Mouse (Mus musculus): ENCODE measurements around the gene Syt13.

The Syt13 gene

DNA sequence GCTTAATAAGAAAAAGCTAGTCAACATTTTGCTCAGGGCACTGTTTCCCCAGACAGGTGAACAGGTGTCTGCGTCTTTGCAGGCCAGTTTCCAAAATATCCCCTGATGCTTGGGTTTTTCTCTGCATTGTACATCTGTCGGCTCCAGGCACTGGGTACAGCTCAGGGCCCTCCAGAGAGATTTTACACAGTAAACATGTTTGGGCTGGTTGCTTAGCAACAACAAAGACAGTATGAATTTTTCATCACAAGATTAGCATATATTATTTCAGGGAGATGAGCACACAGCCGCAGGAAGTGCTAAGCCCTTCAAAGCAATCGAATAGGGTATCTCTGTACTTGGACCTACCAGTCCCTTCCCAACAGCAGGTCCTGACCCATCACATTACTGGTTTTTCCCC is 5.8 kb downstream of the Syt13 start:
- in situ Hi-C loops (cut with MseI, MboI) = no loop called here

DNA sequence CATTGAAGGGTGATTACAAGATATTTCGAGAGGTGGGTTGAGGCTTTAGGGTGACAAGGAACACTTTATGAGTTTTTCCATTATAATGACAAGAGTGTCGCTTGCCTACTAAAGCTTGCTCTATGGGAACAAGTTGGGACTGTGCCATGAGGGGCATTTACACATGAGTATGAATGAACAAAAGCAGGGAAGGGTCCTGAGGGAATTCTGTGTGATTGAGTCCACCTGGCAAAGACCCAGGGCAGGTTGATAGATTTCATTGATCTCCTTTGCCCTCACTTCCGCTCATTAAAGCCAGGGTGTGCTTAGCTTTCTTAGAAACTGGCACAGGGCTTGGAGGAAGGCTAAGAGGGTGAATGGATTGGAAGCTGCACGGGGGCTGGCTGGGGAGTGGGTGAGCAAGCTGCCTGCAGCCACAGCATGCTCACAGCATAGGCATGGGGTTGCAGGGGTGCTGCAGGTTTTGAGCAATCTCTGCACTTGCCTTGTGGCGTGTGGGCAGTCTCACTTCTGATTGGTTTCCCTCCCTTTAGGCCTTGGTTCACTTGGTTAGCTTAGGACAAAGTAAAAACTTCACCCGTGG is 9.9 kb downstream of the Syt13 start:
- in situ Hi-C loops (cut with MseI, MboI) = no loop called here

DNA sequence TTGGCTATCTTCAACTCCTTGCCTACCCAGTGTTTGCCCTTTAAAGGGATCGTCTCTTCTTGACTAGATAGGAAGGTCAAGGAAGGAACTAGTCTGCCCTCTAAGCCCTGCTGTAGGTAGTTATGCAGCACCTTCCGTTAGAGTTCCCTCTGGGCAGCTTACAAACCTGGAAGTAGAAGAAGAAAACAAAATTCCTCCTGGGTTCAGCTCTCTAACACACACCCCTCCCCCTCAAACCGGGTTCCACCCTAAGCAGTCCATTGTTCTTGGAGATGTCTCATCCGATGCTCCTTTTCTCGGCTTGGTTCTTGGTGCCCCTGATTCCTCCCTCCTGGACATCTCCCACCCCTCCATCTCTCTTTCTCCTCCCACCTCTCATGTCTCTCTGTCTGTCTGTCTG is 14.8 kb downstream of the Syt13 start:
- in situ Hi-C loops (cut with MseI, MboI) = no loop called here

DNA sequence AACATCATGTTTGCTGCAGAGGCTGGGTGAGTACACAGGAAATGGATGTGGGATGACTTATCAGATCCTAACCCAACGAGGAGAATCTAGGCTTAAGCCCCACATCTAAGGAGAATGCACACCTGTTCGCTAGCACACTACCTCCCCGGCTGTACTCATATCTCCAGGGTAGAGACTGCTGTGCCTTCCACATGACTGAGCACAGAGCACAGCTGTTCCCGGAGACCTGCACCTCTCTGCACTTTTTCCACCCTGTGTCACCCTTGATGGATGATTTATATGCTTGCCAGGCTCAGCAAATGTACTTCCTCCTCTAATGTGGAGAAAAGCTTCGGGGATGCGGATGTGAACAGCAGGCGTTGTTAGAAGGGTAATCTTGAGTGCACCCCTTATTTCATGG is 16.2 kb downstream of the Syt13 start:
- in situ Hi-C loops (cut with MseI, MboI) = no loop called here

DNA sequence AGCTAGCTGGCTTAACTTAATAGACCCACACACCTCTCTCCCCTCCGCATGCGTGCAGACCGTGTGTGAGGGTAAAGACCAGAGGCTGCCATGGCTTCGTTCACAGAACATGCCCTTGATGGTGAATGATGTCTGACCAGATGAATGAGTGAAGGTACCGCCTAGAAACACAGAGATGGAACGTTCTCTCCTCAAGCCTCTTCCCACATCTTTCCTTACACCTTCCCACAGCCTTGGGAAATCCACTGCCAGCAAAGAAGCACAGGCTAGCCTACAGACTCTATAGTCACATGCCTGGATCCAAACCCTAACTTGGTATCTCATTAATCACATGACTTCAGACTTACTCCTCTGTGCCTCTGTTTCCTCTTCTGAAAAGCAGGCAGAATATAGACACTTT is 18.5 kb downstream of the Syt13 start:
- in situ Hi-C loops (cut with MseI, MboI) = no loop called here

DNA sequence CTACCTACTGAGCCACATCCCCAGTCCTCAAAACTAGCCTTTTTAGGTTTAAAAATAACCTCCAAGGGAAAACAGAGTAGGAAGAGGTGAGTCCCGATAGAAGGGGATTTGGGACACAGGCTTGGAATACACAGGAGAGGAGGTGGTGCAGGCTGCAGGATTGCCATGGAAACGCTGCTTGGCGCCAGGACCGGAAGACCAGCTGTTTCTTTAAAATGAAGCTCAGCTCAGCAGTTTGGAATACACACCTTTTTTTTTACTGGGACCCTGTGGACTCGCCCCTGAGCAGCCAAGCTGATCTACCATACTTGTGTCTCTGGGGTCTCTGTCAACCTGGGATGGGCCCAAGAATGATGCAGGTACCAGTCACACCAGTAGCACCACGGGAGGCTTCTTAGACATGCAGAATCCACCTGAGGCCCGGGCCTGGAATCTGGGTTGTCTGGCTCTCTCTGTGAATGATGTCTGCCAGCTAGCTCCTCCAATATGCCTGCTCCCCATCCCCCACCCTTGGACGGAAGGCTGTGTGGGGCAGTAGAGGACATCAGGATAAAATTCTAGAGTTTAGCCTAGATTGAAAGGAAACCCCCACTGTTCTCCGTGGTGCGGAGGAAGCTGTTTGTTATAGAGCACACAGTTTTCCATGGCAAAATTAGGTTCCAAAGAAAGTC is 19.5 kb downstream of the Syt13 start:
- in situ Hi-C loops (cut with MseI, MboI) = no loop called here

DNA sequence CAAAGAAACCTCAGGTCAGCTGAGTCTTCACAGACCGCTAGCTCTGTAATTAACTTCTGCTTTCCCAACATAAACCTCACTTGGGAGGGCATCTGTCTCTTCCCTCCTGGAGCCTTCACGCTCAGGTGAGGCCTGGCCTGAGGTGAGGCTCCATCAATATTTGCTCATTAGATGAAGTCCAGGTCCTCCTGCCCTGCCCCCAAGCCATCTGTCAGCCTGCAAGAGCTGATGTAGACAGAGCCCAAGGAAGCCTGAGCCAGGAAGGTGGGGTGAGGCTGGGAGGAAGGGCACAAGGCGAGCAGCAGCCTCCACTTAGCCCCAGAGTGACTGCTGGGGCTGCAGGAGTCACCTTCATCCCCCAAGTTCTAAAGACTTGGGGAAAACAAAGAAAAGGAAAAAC is 20.6 kb downstream of the Syt13 start:
- in situ Hi-C loops (cut with MseI, MboI) = no loop called here

DNA sequence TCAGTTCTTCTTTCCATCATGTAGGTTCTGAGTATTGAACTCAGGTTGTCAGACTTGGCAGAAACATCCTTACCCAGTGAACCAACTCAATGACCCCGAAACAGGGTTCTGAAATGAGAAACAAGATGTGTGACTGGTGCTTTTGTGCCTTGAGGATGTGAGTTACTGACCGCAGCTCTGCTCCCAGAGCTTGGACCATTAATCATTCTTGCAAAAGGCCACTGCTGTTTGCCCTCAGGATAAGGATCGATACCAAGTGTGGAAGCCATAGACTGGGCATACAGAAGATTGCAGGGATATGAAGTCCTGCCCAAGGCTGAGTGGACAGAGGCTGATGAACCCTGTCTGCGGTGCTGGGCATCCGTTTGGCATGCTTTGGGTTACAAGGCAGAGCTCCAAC is 23.2 kb downstream of the Syt13 start:
- in situ Hi-C loops (cut with MseI, MboI) = no loop called here

DNA sequence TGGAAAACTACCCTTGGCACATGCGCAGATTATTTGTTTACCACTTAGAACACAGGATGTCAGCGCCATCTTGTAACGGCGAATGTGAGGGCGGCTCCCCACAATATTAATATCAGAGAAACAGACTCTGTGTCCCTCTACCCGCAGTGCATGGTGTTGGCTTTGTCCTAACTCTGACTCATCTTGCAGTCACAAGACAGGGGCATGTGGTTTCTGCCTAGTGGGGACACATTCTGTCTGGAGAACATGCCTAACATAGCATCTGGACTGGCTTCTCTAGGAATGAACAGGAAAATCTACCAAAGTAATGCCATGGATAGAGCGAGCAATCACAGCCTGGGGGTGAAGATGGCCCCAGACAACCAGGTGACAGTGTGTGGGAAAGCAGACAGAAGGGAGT is 23.9 kb downstream of the Syt13 start:
- in situ Hi-C loops (cut with MseI, MboI) = no loop called here

DNA sequence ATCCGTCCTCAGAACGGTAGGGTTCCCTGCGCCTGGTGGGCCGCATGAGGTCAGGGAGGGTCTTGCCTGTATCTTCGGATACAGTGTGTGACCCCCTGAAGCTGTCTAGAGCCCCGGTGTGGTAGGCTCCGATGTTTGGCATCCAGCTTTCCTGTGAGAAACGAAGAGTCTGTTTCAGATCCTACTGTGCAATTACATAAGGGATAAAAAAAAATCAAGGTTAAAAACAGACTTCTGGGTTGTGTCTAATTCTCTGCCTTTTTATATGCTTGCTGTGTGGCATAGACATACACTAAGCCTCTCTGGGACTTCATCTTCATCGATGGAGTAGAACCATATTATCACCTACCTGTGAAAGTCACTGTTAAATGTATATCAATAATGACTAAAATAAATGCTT is 26.1 kb downstream of the Syt13 start:
- in situ Hi-C loops (cut with MseI, MboI) = no loop called here

DNA sequence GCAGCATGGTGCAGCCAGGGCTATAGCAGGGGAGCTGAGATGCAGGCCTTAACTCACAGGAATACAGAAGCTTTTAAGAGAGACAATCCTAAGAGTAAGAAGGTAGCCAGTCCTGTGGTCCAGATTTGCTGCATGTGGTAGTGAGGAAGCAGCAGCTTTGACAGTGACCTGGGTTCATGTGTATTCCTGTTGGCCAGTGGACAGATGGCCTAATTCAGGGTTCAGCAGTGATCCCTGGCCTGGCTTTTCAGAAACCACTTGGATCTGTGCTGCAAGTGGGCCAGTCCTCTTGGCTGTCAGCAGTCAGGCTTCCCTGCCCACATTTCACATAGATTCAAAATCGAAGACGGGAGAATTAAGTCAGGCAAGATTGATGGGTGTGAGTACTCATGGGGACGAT is 26.6 kb downstream of the Syt13 start:
- in situ Hi-C loops (cut with MseI, MboI) = no loop called here

DNA sequence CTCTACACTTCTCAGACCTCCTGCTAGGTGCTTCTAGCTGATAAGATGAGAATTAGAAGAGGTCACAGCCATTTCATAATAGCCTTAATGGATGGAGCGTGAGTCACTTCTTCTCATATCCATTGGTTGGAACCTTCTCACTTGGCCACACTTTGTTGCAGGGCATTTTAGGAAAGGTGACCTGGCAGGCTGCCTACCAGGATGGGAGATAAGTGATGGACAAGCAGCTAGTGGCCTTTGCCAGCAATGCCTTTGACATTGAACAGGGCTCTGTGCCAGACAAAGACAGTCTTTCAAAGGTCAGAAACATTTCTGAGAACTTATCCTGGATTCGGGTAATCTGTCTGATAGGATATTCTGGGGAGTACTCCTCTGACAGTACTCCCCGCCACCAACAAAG is 28.5 kb downstream of the Syt13 start:
- in situ Hi-C loops (cut with MseI, MboI) = no loop called here

DNA sequence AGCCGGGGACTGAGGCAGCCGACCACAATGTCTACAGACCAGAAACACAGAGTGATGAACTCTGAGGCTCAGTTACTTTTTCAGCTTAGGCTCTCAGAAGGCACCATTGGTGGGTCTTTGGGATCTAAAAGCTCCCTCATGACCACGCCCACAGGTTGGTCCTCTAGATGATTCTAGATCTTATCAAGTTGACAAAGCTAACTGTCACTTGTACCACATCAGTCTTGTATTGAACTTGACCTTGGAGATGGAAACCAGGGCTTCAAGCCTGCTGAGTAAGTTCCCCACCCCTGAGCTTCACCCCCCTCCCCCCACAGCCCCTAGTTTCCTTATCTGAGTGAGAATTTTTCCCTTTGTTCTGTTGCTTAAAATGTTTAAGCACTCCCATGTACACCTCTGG is 29.5 kb downstream of the Syt13 start:
- in situ Hi-C loops (cut with MseI, MboI) = no loop called here

DNA sequence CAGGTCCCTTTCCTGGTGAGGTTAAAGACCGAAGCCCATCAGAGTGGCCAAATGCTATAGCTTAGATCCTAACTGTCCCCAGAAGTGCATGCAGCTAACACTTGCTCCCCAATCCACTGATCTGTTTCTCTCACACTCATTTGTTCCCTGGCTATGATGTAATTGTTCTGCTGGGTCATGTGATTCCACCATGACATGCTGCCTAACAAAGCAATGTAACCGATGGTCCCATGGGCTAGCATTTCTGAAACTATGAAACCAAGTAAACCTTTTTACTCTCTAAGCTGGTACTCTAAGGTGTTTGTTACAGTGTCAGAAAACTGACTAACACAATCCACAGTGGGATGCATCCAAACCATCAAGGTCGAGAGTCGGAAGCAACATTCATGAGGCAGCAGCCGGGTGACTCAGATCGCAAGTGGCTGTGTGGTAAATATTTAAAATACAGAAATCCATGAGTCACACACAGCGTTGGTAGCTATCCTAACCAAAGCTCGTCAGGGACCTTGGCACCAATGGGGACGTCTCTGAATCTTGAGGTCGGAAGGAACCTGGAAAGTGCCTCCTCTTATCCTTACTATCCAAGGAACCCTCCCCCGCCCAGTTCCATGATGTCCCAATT is 30.3 kb downstream of the Syt13 start:
- in situ Hi-C loops (cut with MseI, MboI) = no loop called here

DNA sequence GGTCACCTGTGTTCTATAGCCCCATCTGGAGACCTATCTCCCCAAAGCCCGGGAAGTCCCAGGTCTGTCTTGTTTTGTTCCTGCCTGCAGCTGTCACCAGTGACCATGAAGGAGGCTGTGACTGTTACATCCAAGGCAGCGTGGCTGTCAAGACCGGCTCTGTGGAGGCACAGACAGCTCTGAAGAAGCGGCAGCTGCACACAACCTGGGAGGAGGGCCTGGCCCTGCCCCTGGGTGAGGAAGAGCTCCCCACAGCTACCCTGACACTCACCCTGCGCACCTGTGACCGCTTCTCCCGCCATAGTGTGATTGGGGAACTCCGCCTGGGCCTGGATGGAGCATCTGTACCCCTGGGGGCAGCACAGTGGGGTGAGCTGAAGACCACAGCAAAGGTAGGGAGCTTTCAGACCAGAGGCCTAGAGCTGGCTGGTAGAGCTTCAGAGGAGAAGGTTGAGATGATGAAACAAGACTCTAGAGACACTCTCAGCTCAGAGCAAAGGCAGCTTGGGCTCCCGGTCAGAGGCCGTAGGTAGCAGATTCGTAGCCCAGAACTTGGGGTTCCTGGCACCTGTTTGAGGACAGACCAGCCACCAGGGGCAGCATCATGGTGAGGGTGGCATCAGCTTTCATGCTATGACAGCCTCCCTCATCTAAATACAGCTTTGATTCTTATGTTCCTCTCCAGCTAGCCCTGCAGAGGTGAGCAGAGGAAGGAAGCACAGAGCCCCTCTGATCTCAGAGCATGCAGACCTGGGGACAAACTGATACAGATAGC is 31.1 kb downstream of the Syt13 start:
- in situ Hi-C loops (cut with MseI, MboI) = no loop called here

DNA sequence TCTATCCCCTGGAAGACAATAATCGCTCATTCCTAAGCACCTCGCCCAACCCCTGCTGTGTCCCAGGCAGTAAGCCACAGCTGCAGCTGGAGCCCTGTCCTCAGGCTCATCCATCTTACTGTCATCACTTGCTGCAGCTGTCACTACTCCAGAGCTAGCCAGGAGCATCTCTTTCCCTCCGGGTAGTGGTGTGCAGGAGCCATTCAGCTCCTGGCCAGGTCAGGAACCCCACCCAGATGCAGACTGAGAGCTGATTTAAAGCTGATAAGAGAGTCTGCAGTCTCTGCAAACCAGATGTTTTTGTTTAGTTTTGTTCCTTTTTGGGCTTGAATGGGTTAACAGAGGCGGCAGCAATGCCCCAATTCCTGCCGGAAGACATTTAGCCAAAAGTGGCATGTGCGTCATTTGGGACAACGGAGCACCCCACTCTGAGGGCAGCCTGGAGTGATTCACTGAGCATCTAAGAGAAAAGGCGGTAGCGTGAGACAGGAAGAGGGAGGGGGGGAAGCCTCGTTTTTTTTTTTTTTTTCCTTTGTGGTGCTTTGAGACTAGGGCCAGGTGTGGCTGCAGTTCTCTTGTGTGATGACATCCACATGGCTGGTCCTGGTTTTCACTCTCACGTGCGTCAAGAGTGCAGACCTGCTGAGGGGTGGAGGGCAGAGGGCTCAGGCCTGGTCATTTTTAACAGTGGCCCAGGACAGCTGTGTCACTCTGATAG is 33.2 kb downstream of the Syt13 start:
- in situ Hi-C loops (cut with MseI, MboI) = no loop called here

DNA sequence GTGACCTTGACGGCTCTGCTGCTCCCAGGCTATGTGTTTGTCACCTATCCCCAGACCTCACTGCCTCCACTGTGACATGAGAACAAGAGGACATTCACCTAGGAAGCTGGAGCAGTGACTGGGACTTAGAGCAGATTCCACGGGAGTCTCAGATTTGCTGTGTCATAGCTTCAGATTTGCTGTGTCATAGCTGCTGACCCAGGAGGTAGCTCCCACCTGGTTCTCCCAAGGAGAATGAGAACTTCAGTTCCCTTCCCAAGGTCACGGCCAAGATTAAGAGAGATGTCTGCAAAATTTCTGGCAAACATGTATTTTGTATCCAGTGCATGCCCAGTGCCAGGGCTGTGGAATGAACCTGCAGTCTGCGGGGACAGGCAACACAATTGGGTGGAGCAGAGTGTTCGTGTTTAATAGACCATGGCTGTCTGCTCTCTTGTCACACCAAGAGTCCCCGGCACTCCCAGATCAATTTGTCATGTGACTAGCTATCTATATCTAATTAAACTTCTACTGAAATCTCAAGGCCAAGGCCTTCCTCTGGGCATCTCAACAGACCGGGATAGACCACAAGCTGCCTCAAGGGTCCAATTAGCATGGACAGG is 33.9 kb downstream of the Syt13 start:
- in situ Hi-C loops (cut with MseI, MboI) = no loop called here

DNA sequence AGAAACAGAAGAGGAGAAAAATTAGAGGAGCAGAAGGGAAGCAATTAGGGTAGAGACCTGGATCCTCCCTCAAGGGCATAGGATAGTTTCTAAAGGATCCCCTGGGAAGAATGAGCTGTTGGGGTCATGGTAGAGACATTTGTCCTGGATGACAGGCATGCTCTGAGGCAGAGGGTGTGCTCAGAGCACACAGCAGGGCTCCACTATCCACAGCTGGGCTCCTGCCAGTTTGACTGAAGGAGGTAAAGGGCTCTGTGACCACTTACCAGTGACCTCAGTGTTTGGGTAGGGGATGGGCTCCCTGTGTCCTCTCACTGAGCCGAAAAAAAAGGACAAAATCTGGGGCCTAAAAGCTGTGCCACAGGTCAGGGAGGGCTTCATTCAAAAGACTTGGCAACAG is 34.6 kb downstream of the Syt13 start:
- in situ Hi-C loops (cut with MseI, MboI) = no loop called here

DNA sequence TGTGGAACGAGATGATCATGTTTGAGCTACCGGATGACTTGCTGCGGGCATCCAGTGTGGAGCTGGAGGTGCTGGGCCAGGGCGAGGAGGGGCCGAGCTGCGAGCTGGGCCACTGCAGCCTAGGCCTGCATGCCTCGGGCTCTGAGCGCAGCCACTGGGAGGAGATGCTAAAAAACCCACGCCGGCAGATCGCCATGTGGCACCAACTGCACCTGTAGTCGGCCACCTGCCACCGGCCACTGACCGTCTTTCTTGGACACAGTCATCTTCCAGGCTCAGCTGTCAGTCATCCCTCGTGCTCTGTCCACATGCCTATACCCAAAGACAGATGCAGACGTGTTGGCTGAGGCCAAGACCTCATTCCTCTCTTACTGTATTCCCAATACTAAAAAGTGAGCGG is 38.6 kb downstream of the Syt13 start:
- in situ Hi-C loops (cut with MseI, MboI) = loop anchor here in 1 of 2 experiments (5.0 kb wide), 1 partner anchor 46 kb away; no protein-coding TSS in a partner anchor

DNA sequence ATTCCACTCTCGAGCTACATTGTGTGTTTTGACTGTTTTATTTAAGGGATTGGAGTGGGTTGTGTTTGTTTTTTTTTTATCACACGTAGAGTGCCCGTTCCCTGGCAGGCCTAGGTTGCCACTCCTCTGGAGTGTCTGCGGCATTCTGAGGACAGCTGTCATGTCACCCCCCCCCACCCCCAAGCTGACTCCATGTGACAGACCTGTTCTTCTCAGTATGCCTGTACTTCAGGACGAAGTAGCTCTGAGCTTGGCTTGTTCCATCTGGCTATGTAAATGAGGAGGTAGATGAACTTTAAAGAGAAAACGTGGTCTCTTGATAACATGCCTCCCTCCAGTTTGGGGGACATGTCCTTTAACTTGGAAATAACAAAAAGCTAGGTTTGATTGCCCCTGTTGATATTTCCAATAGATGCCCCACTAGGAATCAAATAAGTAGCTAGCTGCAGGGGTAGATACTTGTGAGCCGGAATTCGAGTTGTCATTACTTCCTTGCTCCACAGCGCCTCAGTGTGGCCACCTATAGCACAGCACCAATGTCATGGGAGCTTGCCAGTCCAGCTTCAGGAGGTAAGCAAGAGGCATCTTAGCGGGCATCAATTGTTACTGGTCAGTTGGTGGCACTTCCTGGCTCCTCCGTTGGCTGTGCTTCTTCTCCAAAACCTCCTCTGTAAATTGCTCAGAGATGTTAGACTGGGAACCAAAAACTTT is 39.7 kb downstream of the Syt13 start:
- in situ Hi-C loops (cut with MseI, MboI) = loop anchor here (5.0 kb wide), 2 partner anchors 42 to 47 kb away; no protein-coding TSS in a partner anchor

DNA sequence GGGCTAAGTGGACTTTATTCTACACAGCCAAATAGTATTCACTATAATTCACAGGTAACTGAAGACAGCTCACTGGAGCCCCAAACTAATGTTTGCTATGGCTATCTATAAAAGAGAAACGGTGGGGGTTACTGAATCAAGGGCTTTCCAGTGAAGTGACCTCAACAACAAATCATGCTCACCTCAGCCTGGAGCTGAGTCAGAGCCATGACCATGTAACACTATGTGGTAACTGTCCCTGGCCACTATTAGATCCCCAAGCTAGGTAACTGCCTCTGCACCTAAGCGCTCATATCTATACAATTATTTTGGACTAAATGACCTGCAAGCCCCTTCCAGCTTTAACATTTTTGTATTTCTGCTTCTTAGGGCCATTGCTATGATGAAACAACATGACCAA is 42.0 kb downstream of the Syt13 start:
- in situ Hi-C loops (cut with MseI, MboI) = loop anchor here in 1 of 2 experiments (5.0 kb wide), 1 partner anchor 45 kb away; no protein-coding TSS in a partner anchor

Measured in mouse trophoblast stem cell (cell line).